Mouse (Mus musculus) embryonic stem cell, embryonic (primary cell): ENCODE data around the gene Gdpd1.

ENCODE experiments used
- CTCF ChIA-PET, 4 experiments: fragments of 300-600 bp in 2 of 4; fragments of 350-600 bp in 2 of 4; sonication (Branson Sonifier 250); formaldehyde crosslinking; loops; one replicate each; lab custom pipeline; 2022; ENCODE audit warnings: inconsistent platforms in 2 of 4; lab: Charles Lee
- POLR2A ChIA-PET, 4 experiments: fragments of 300-600 bp in 2 of 4; fragments of 350-600 bp in 2 of 4; sonication (Branson Sonifier 250); formaldehyde crosslinking; loops; one replicate each; lab custom pipeline; 2022; ENCODE audit warnings: antibody characterized with exemption in 4 of 4, inconsistent platforms in 1 of 4; lab: Charles Lee

Gene Gdpd1

GRCm38 (mm10) chr11:87046968-87047367 lies 26.9 kb downstream of the Gdpd1 start:
- ChIA-PET CTCF (interaction anchor here in 1 of 4 experiments (0.7 kb wide), 1 partner anchor 10 kb away, joined by 3 read pairs; no protein-coding TSS in a partner anchor), POLR2A (interaction anchor here in 1 of 4 experiments (0.6 kb wide), 1 partner anchor 97 kb away, joined by 5 read pairs; no protein-coding TSS in a partner anchor)

- POLR2A ChIA-PET: interaction anchor here in 2 of 4 experiments (0.7 to 1.1 kb wide), 2 partner anchors 66 to 549 kb away, joined by 4 read pairs; partner anchors contain the start of genes Mtmr4 (in 1 of the 2), Prr11 (in 1 of the 2) and Ska2 (in 1 of the 2)
- CTCF ChIA-PET: interaction anchor here in 2 of 4 experiments (0.6 to 0.7 kb wide), 2 partner anchors 10 to 29 kb away, joined by 3 to 4 read pairs; no protein-coding TSS in a partner anchor
Measured at GRCm38 (mm10) chr11:87043052-87043451, 30.8 kb downstream of the Gdpd1 start.

GRCm38 (mm10) chr11:87039307-87039963 lies 34.4 kb downstream of the Gdpd1 start:
- POLR2A ChIA-PET: interaction anchor here in 1 of 4 experiments (0.6 to 0.7 kb wide), 3 partner anchors 24 to 214 kb away, joined by 3 read pairs; partner anchors contain the start of gene Ska2
- CTCF ChIA-PET: interaction anchor here in 3 of 4 experiments (0.5 to 0.6 kb wide), 3 partner anchors 36 to 261 kb away, joined by 3 to 4 read pairs (median 3); no protein-coding TSS in a partner anchor

- CTCF ChIA-PET: interaction anchor here (0.5 to 4.1 kb wide), 27 partner anchors 8 to 1199 kb away, joined by 3 to 16 read pairs (median 3); partner anchors contain the start of genes Gdpd1 (in 2 of the 4), Ppm1e (in 1 of the 4), Prr11 (in 1 of the 4) and Ska2 (in 1 of the 4)
Measured at GRCm38 (mm10) chr11:87036180-87036579, 37.7 kb downstream of the Gdpd1 start.

GRCm38 (mm10) chr11:87028212-87028611 lies 45.6 kb downstream of the Gdpd1 start:
- CTCF ChIA-PET: interaction anchor here in 1 of 4 experiments (0.8 to 1.3 kb wide), 3 partner anchors 8 to 192 kb away, joined by 3 read pairs; no protein-coding TSS in a partner anchor
- POLR2A ChIA-PET: interaction anchor here in 2 of 4 experiments (0.7 to 2.1 kb wide), 3 partner anchors 9 to 755 kb away, joined by 3 to 5 read pairs (median 3); partner anchors contain the start of genes Prr11 (in 1 of the 2) and Ska2 (in 1 of the 2)

More at GRCm38 (mm10) chr11:87036180-87036579, 37.7 kb downstream of the Gdpd1 start:
- POLR2A ChIA-PET: interaction anchor here (0.6 to 2.8 kb wide), 8 partner anchors 10 to 140 kb away, joined by 3 to 8 read pairs (median 5); partner anchors contain the start of genes Gdpd1 (in 2 of the 4) and Smg8 (in 2 of the 4)

GRCm38 (mm10) chr11:87026096-87026875 lies 47.6 kb downstream of the Gdpd1 start:
- CTCF ChIA-PET: interaction anchor here in 2 of 4 experiments (0.5 to 1.0 kb wide), 2 partner anchors 17 to 21 kb away, joined by 3 read pairs; no protein-coding TSS in a partner anchor
- POLR2A ChIA-PET: interaction anchor here in 2 of 4 experiments (0.6 to 1.6 kb wide), 7 partner anchors 9 to 1346 kb away, joined by 3 to 5 read pairs (median 3); partner anchors contain the start of gene Smg8 (in 2 of the 2)

GRCm38 (mm10) chr11:87025351-87025750 lies 48.5 kb downstream of the Gdpd1 start:
- CTCF ChIA-PET: interaction anchor here in 2 of 4 experiments (0.5 to 0.7 kb wide), 2 partner anchors 10 to 48 kb away, joined by 3 to 8 read pairs; no protein-coding TSS in a partner anchor
- POLR2A ChIA-PET: interaction anchor here in 2 of 4 experiments (0.6 to 1.0 kb wide), 2 partner anchors 10 to 57 kb away, joined by 3 to 4 read pairs; no protein-coding TSS in a partner anchor

GRCm38 (mm10) chr11:87023240-87023639 lies 50.6 kb downstream of the Gdpd1 start:
- CTCF ChIA-PET: interaction anchor here (0.5 to 1.9 kb wide), 6 partner anchors 13 to 146 kb away, joined by 3 to 11 read pairs (median 6); no protein-coding TSS in a partner anchor

GRCm38 (mm10) chr11:87022765-87023164 lies 51.1 kb downstream of the Gdpd1 start:
- CTCF ChIA-PET: interaction anchor here (0.5 to 1.9 kb wide), 8 partner anchors 12 to 146 kb away, joined by 3 to 11 read pairs (median 4); no protein-coding TSS in a partner anchor
- POLR2A ChIA-PET: interaction anchor here (0.7 to 1.4 kb wide), 5 partner anchors 13 to 537 kb away, joined by 3 to 5 read pairs (median 3); partner anchors contain the start of genes Gdpd1 (in 1 of the 4), Rps6kb1 (in 1 of the 4) and Tubd1 (in 1 of the 4)

More at GRCm38 (mm10) chr11:87023240-87023639, 50.6 kb downstream of the Gdpd1 start:
- POLR2A ChIA-PET: interaction anchor here (0.6 to 1.4 kb wide), 7 partner anchors 12 to 537 kb away, joined by 3 to 5 read pairs (median 3); partner anchors contain the start of genes Gdpd1 (in 1 of the 4), Rps6kb1 (in 1 of the 4) and Tubd1 (in 1 of the 4)

- ChIA-PET POLR2A (no interaction called here), CTCF (interaction anchor here in 1 of 4 experiments (1.1 kb wide), 1 partner anchor 14 kb away, joined by 4 read pairs; no protein-coding TSS in a partner anchor)
Measured at GRCm38 (mm10) chr11:87021551-87021950, 52.3 kb downstream of the Gdpd1 start.

GRCm38 (mm10) chr11:87020449-87020848 lies 53.4 kb downstream of the Gdpd1 start:
- ChIA-PET CTCF (interaction anchor here in 2 of 4 experiments (0.7 to 1.4 kb wide), 4 partner anchors 10 to 487 kb away, joined by 3 to 5 read pairs (median 4); no protein-coding TSS in a partner anchor), POLR2A (interaction anchor here in 1 of 4 experiments (0.8 to 1.2 kb wide), 2 partner anchors 9 to 10 kb away, joined by 3 read pairs; no protein-coding TSS in a partner anchor)

- ChIA-PET CTCF (interaction anchor here in 1 of 4 experiments (1.4 kb wide), 1 partner anchor 139 kb away, joined by 5 read pairs; no protein-coding TSS in a partner anchor), POLR2A (interaction anchor here in 2 of 4 experiments (1.0 to 1.4 kb wide), 2 partner anchors 10 to 11 kb away, joined by 3 to 4 read pairs; no protein-coding TSS in a partner anchor)
Measured at GRCm38 (mm10) chr11:87019431-87019830, 54.4 kb downstream of the Gdpd1 start.

- CTCF ChIA-PET: interaction anchor here in 2 of 4 experiments (0.6 to 0.7 kb wide), 2 partner anchors 140 to 490 kb away, joined by 3 to 7 read pairs; no protein-coding TSS in a partner anchor
- POLR2A ChIA-PET: interaction anchor here in 2 of 4 experiments (0.7 to 1.4 kb wide), 2 partner anchors 9 to 108 kb away, joined by 4 read pairs; no protein-coding TSS in a partner anchor
Measured at GRCm38 (mm10) chr11:87018081-87018480, 55.8 kb downstream of the Gdpd1 start.

- POLR2A ChIA-PET: interaction anchor here in 3 of 4 experiments (0.6 kb wide), 3 partner anchors 24 to 928 kb away, joined by 3 to 6 read pairs (median 3); no protein-coding TSS in a partner anchor
- CTCF ChIA-PET: interaction anchor here in 3 of 4 experiments (0.9 to 1.2 kb wide), 4 partner anchors 20 to 135 kb away, joined by 3 to 4 read pairs (median 3); partner anchors contain the start of gene Gdpd1 (in 1 of the 3)
Measured at GRCm38 (mm10) chr11:87015691-87016090, 58.2 kb downstream of the Gdpd1 start.

- ChIA-PET POLR2A (interaction anchor here (0.5 to 2.0 kb wide), 21 partner anchors 10 to 1153 kb away, joined by 3 to 7 read pairs (median 3); no protein-coding TSS in a partner anchor), CTCF (interaction anchor here (0.6 to 4.4 kb wide), 40 partner anchors 10 to 466 kb away, joined by 3 to 32 read pairs (median 4); partner anchors contain the start of genes Rps6kb1 (in 1 of the 4) and Tubd1 (in 1 of the 4))
Measured at GRCm38 (mm10) chr11:87010476-87010875, 63.4 kb downstream of the Gdpd1 start.

GRCm38 (mm10) chr11:87007371-87007770 lies 66.5 kb downstream of the Gdpd1 start:
- CTCF ChIA-PET: interaction anchor here in 2 of 4 experiments (0.6 kb wide), 2 partner anchors 262 to 465 kb away, joined by 3 read pairs; no protein-coding TSS in a partner anchor

More at GRCm38 (mm10) chr11:87007371-87007770, 66.5 kb downstream of the Gdpd1 start:
- POLR2A ChIA-PET: no interaction called here
